Mouse (Mus musculus): ENCODE data around the gene Ube2d3.

DNA sequence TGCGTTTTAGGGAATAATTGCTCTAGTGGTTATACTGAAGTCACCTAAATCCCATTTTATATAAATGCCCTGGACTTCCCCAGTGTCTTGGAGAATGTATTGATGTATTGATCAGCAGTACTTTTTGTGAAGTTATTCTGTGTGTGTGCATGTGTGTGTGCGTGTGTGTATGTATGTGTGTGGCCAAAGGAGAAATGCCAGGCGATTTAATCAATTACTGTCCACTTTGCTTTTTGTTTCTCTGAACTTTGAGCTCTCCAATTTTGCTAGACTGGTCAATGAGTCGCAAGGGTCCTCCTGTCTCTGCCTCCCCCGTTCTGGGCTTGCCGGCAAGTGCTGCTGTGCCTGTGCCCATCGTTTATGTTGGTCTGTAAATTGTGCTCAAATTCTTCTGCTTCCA lies 69.6 kb downstream of the Ube2d3 start:
- TF ChIP-seq USF1 (IDR thresholded peaks at IDR 0.05; ENCODE audit: low read depth) (no peak), CEBPB (IDR thresholded peaks at IDR 0.05; ENCODE audit: low read depth) (no peak), MAX (IDR thresholded peaks at IDR 0.05) (no peak), CTCF (IDR thresholded peaks at IDR 0.05; ENCODE audit: control insufficient read depth, insufficient read depth, insufficient read length) (no peak), MYOD1 (IDR thresholded peaks at IDR 0.05; ENCODE audit: control insufficient read depth, insufficient read length, low read depth) (no peak), MYOG (IDR thresholded peaks at IDR 0.05; ENCODE audit: control insufficient read depth, extremely low read depth, insufficient read length) (no peak), FOSL1 (IDR thresholded peaks at IDR 0.05; ENCODE audit: insufficient read depth, low read length, poor library complexity, severe bottlenecking) (no peak)

All from C2C12 (cell line).